Mouse (Mus musculus): ENCODE data around the gene Rbp7.
"Not testable (repeated sequence)": the region's sequence is repeated elsewhere in the genome, so short reads cannot be mapped to it uniquely, and the experiment has no call there.

Gene Rbp7

GRCm38 (mm10) chr4:149454879-149455278, at the start of gene Rbp7:
Rbp7 (minus strand) TSS chr4:149454978.
- DNase-seq, result no peak

GRCm38 (mm10) chr4:149504363-149504762, 49.6 kb upstream of the Rbp7 start:
- DNase-seq, result no peak

GRCm38 (mm10) chr4:149499790-149500189, 45.0 kb upstream of the Rbp7 start:
- no peak for DNase-seq

GRCm38 (mm10) chr4:149498901-149499300, 44.1 kb upstream of the Rbp7 start:
- no peak for DNase-seq

- DNase-seq, result peak; percentile 65
Observed at GRCm38 (mm10) chr4:149496612-149497011, 41.8 kb upstream of the Rbp7 start.

- no peak for DNase-seq
Observed at GRCm38 (mm10) chr4:149491151-149491550, 36.4 kb upstream of the Rbp7 start.

GRCm38 (mm10) chr4:149489415-149490240, 34.9 kb upstream of the Rbp7 start:
- DNase-seq, result no peak

GRCm38 (mm10) chr4:149487729-149488128, 33.0 kb upstream of the Rbp7 start:
- DNase-seq, result no peak

- DNase-seq, result peak; percentile 64
Observed at GRCm38 (mm10) chr4:149485825-149486206, 31.0 kb upstream of the Rbp7 start.

- peak; percentile 97 for DNase-seq
Observed at GRCm38 (mm10) chr4:149485053-149485824, 30.5 kb upstream of the Rbp7 start, which contains the start of the genes Nmnat1 and Lzic. Nmnat1 (minus strand) TSS chr4:149485202. Lzic (plus strand) TSS chr4:149485229.

GRCm38 (mm10) chr4:149484566-149484965, 29.8 kb upstream of the Rbp7 start:
- no peak for DNase-seq

GRCm38 (mm10) chr4:149477078-149477477, 22.3 kb upstream of the Rbp7 start, which contains the start of gene Tmem274:
Tmem274 (plus strand) TSS chr4:149477378.
- DNase-seq, result no peak

- no peak for DNase-seq
Observed at GRCm38 (mm10) chr4:149475096-149475495, 20.3 kb upstream of the Rbp7 start.

GRCm38 (mm10) chr4:149469557-149469956, 14.8 kb upstream of the Rbp7 start:
- no peak for DNase-seq

GRCm38 (mm10) chr4:149463435-149463950, 8.7 kb upstream of the Rbp7 start:
- DNase-seq, result no peak

- DNase-seq, result no peak
Observed at GRCm38 (mm10) chr4:149462305-149462971, 7.7 kb upstream of the Rbp7 start.

- no peak for DNase-seq
Observed at GRCm38 (mm10) chr4:149461579-149462304, 7.0 kb upstream of the Rbp7 start.

GRCm38 (mm10) chr4:149460475-149460874, 5.7 kb upstream of the Rbp7 start:
- not testable (repeated sequence) for DNase-seq

- no peak for DNase-seq
Observed at GRCm38 (mm10) chr4:149459425-149459824, 4.6 kb upstream of the Rbp7 start.

- no peak for DNase-seq
Observed at GRCm38 (mm10) chr4:149458526-149458925, 3.7 kb upstream of the Rbp7 start.

- no peak for DNase-seq
Observed at GRCm38 (mm10) chr4:149457831-149458430, 3.2 kb upstream of the Rbp7 start.

GRCm38 (mm10) chr4:149457163-149457562, 2.4 kb upstream of the Rbp7 start:
- DNase-seq, result not testable (repeated sequence)
